Mouse (Mus musculus) G1E (cell line): ENCODE measurements around the gene Pcx. TPM values are rescaled to one million over a fixed set of nuclear protein-coding genes. Genes with fewer than 3 reads are reported as not detected.

ENCODE experiments used
- ATAC-seq: 2 replicates; pipeline ENCODE4 v1.8.0; 2016; ENCODE audit warnings: mild to moderate bottlenecking; ENCODE audit not compliant: insufficient number of reproducible peaks, poor library complexity, low FRiP score, severe bottlenecking; ENCODE audit errors: extremely low read depth
- DNase-seq: peaks from one replicate; pipeline ENCODE4 v3.0.0; 2012; ENCODE audit warnings: low spot score
- H3K27me3 ChIP-seq: 2 replicates; pipeline ENCODE4 v1.6.1; 2012; ENCODE audit warnings: mild to moderate bottlenecking, low read length, inconsistent platforms; ENCODE audit not compliant: insufficient read depth
- H3K36me3 ChIP-seq: replicated peaks from 2 replicates; pipeline ENCODE3; 2012; ENCODE audit warnings: mild to moderate bottlenecking, inconsistent platforms
- H3K4me1 ChIP-seq: 2 replicates; pipeline ENCODE4 v1.6.1; 2012; ENCODE audit warnings: low read depth, low read length, inconsistent platforms, mixed read lengths; ENCODE audit not compliant: insufficient read depth
- H3K4me3 ChIP-seq: 2 replicates; pipeline ENCODE4 v1.5.1; 2012; ENCODE audit warnings: low read depth, mild to moderate bottlenecking, inconsistent platforms, low read length, moderate library complexity, mixed read lengths
- H3K9me3 ChIP-seq: replicated peaks from 2 replicates; pipeline ENCODE4 v1.6.1; 2012; ENCODE audit warnings: inconsistent platforms
- CTCF ChIP-seq: IDR thresholded peaks from 2 replicates; pipeline ENCODE4 v1.5.1; 2012; ENCODE audit warnings: low read depth, low read length, inconsistent platforms, mixed read lengths
- GATA1 ChIP-seq: IDR thresholded peaks from 2 replicates; pipeline ENCODE4 v1.6.1; 2012; ENCODE audit warnings: borderline replicate concordance, low read length, inconsistent platforms, mixed read lengths
- GATA2 ChIP-seq: IDR thresholded peaks from 2 replicates; pipeline ENCODE4 v1.6.1; 2012; ENCODE audit warnings: low read depth, low read length, inconsistent platforms, borderline replicate concordance
- POLR2AphosphoS5 ChIP-seq: IDR thresholded peaks from 2 replicates; pipeline ENCODE4 v1.6.1; 2012; ENCODE audit warnings: low read depth, low read length, inconsistent platforms; ENCODE audit not compliant: insufficient replicate concordance
- TAL1 ChIP-seq: conservative IDR thresholded peaks from 2 replicates; pipeline ENCODE4 v1.6.1; 2012; ENCODE audit warnings: low read depth, low read length, inconsistent platforms, mixed read lengths
- polyA plus RNA-seq: library from polyadenylated mRNA; stranded (reverse); fragments of >175 nt; gene quantifications from 2 replicates; pipeline ENCODE4 v1.2.3, GENCODE M21; 2012
- total RNA-seq, 2 experiments: library from RNA; stranded (forward) in 1 of 2; stranded (reverse) in 1 of 2; fragments of 200-1000 nt in 1 of 2; fragments of >200 nt in 1 of 2; fragmentation: Nextera tagmentation in 1 of 2; gene quantifications; 2 replicates each; pipeline ENCODE4 v1.2.3; 2014 to 2017

Gene Pcx
- total and polyA plus RNA-seq, 3 experiments: 2.2 to 26.3 (median 12.9) TPM

- Histone ChIP-seq H3K9me3 (no peaks in the 10 kb centered on the region), H3K4me1 (peaks cover 33% of the 10 kb centered on the region), H3K36me3 (peaks cover 56% of the 10 kb centered on the region), H3K27me3 (peaks cover 33% of the 10 kb centered on the region), H3K4me3 (no peak overlapping the region)
- no peak for TF ChIP-seq CTCF
- TF ChIP-seq GATA1: no peak
- TF ChIP-seq POLR2AphosphoS5: no peak
- no peak for TF ChIP-seq TAL1
- no peak for TF ChIP-seq GATA2
- ATAC-seq: no peak
- DNase-seq: no peak
These were observed 109.2 kb downstream of the Pcx start for GRCm38 (mm10) chr19:4619461-4619860.

GRCm38 (mm10) chr19:4620721-4621120 is 110.4 kb downstream of the Pcx start:
- Histone ChIP-seq H3K4me3 (no peak overlapping the region), H3K36me3 (peaks cover 57% of the 10 kb centered on the region), H3K9me3 (no peaks in the 10 kb centered on the region), H3K27me3 (peaks cover 24% of the 10 kb centered on the region), H3K4me1 (peaks cover 30% of the 10 kb centered on the region)
- ATAC-seq: no peak
- DNase-seq: no peak
- TF ChIP-seq TAL1 (no peak), GATA1 (no peak)

- peaks cover 59% of the 10 kb centered on the region for H3K36me3 ChIP-seq
- peaks cover 37% of the 10 kb centered on the region for H3K4me1 ChIP-seq
- no peak overlapping the region for H3K4me3 ChIP-seq
- no peaks in the 10 kb centered on the region for H3K9me3 ChIP-seq
- H3K27me3 ChIP-seq: peaks cover 3% of the 10 kb centered on the region; the same call in 1 of the 2 replicates
- DNase-seq (no peak), ATAC-seq (no peak)
- TF ChIP-seq TAL1: no peak
These were observed 112.5 kb downstream of the Pcx start for GRCm38 (mm10) chr19:4622780-4623179.

- no peaks in the 10 kb centered on the region for H3K27me3 ChIP-seq
- H3K36me3 ChIP-seq: peaks cover 64% of the 10 kb centered on the region
- no peak overlapping the region for H3K4me3 ChIP-seq
- DNase-seq (no peak), ATAC-seq (no peak)
- H3K9me3 ChIP-seq: no peaks in the 10 kb centered on the region
- TF ChIP-seq GATA1: no peak
- no peak for TF ChIP-seq TAL1
- TF ChIP-seq CTCF: no peak
- no peak for TF ChIP-seq GATA2
- no peak for TF ChIP-seq POLR2AphosphoS5
- peaks cover 41% of the 10 kb centered on the region for H3K4me1 ChIP-seq
These were observed 113.1 kb downstream of the Pcx start for GRCm38 (mm10) chr19:4623419-4623818.

- no peak overlapping the region; the same call in 1 of the 2 replicates for H3K4me3 ChIP-seq
- H3K36me3 ChIP-seq: peaks cover 63% of the 10 kb centered on the region
- no peak for TF ChIP-seq GATA2
- H3K27me3 ChIP-seq: no peaks in the 10 kb centered on the region
- H3K4me1 ChIP-seq: peaks cover 41% of the 10 kb centered on the region
- DNase-seq (no peak), ATAC-seq (no peak)
- H3K9me3 ChIP-seq: no peaks in the 10 kb centered on the region
These were observed 113.7 kb downstream of the Pcx start for GRCm38 (mm10) chr19:4624006-4624405.

GRCm38 (mm10) chr19:4624406-4625178 is 114.3 kb downstream of the Pcx start:
- DNase-seq (no peak), ATAC-seq (no peak)
- Histone ChIP-seq H3K9me3 (no peaks in the 10 kb centered on the region), H3K4me1 (peaks cover 41% of the 10 kb centered on the region), H3K27me3 (no peaks in the 10 kb centered on the region), H3K4me3 (peak overlapping the region; percentile 91), H3K36me3 (peaks cover 57% of the 10 kb centered on the region)
- no peak for TF ChIP-seq GATA2
- no peak for TF ChIP-seq GATA1
- no peak for TF ChIP-seq TAL1
- no peak for TF ChIP-seq CTCF
- no peak for TF ChIP-seq POLR2AphosphoS5

GRCm38 (mm10) chr19:4625179-4625828 is 115.0 kb downstream of the Pcx start, which contains the start of gene Rce1:
Gene Rce1 (minus strand): TSS chr19:4625641.
- Histone ChIP-seq H3K4me3 (peak within 1 kb of the TSS; percentile 91), H3K9me3 (no peaks in the 10 kb centered on the region), H3K36me3 (peaks cover 53% of the 10 kb centered on the region), H3K27me3 (no peaks in the 10 kb centered on the region), H3K4me1 (peaks cover 41% of the 10 kb centered on the region)
- TF ChIP-seq GATA1 (no peak), CTCF (no peak), TAL1 (no peak), GATA2 (no peak), POLR2AphosphoS5 (no peak)
- ATAC-seq: peak; percentile 72; the same call in 1 of the 2 replicates
- DNase-seq: peak; percentile 96
